Mouse (Mus musculus) embryonic facial prominence, embryonic 12.5 days (tissue): ENCODE results near the gene Birc7. TPM values are rescaled to one million over a fixed set of nuclear protein-coding genes. Genes with fewer than 3 reads are reported as not detected.

Experiments
- ATAC-seq: fragments of 200-750 bp; cut with Nextera tagmentation; 2 replicates; pipeline ENCODE4 v1.8.0; 2017; ENCODE audit not compliant: insufficient number of reproducible peaks, insufficient read depth, low FRiP score, low TSS enrichment
- H3K27ac ChIP-seq: fragments of 300-500 bp; sonication (generic); 2 replicates; pipeline ENCODE4 v1.5.1; 2016; ENCODE audit warnings: mild to moderate bottlenecking
- H3K27me3 ChIP-seq: fragments of 300-500 bp; sonication (generic); 2 replicates; pipeline ENCODE4 v1.6.1; 2016; ENCODE audit warnings: mild to moderate bottlenecking, moderate library complexity
- H3K36me3 ChIP-seq: fragments of 300-500 bp; sonication (generic); 2 replicates; pipeline ENCODE4 v1.6.1; 2016; ENCODE audit warnings: mild to moderate bottlenecking
- H3K4me1 ChIP-seq: fragments of 300-500 bp; sonication (generic); 2 replicates; pipeline ENCODE4 v1.6.1; 2016
- H3K4me2 ChIP-seq: fragments of 300-500 bp; sonication (generic); replicated peaks from 2 replicates; pipeline ENCODE4 v1.6.1; 2016; ENCODE audit warnings: mild to moderate bottlenecking, moderate library complexity
- H3K4me3 ChIP-seq: fragments of 300-500 bp; sonication (generic); 2 replicates; pipeline ENCODE4 v1.5.1; 2016; ENCODE audit warnings: mild to moderate bottlenecking
- H3K9ac ChIP-seq: fragments of 300-500 bp; sonication (generic); 2 replicates; pipeline ENCODE4 v1.6.1; 2016; ENCODE audit warnings: mild to moderate bottlenecking, moderate library complexity
- H3K9me3 ChIP-seq: fragments of 300-500 bp; sonication (generic); 2 replicates; pipeline ENCODE4 v1.6.1; 2016; ENCODE audit warnings: mild to moderate bottlenecking, moderate library complexity
- WGBS: fragments of 180-500 bp; shearing (Covaris S2); methylation state at CpG from one replicate; pipeline ENCODE4 v1.1.7; 2016; 5-methylcytosine and 5-hydroxymethylcytosine counted together
- polyA plus RNA-seq: library from polyadenylated mRNA; unstranded; fragments of >200 nt; fragmentation: Nextera tagmentation; extraction: Ambion mirVana; gene quantifications from 2 replicates; pipeline ENCODE4 v1.2.1, GENCODE M21; 2016

The Birc7 gene
- polyA plus RNA-seq, 1 experiment from 2014 or later, result not detected

GRCm38 (mm10) chr2:180954061-180955047 lies 25.5 kb downstream of the Birc7 start, which contains the start of gene Nkain4:
Gene Nkain4 (minus strand): TSS chr2:180954699.
- ATAC-seq, result peak; percentile 91
- Histone ChIP-seq H3K9me3 (no peaks in the 10 kb centered on the region), H3K36me3 (no peaks in the 10 kb centered on the region), H3K9ac (peak within 1 kb of the TSS; percentile 69), H3K4me1 (peaks cover 18% of the 10 kb centered on the region), H3K4me3 (peak within 1 kb of the TSS; percentile 58), H3K4me2 (peak within 1 kb of the TSS; percentile 94), H3K27ac (peak within 1 kb of the TSS; percentile 87), H3K27me3 (peaks cover 20% of the 10 kb centered on the region)
- WGBS, result under 1% methylated on average over 51 of the region's 52 CpGs

GRCm38 (mm10) chr2:180959605-180960004 lies 30.8 kb downstream of the Birc7 start:
- peaks cover 5% of the 10 kb centered on the region for H3K27me3 ChIP-seq
- H3K9me3 ChIP-seq, result no peaks in the 10 kb centered on the region
- no peaks in the 10 kb centered on the region for H3K36me3 ChIP-seq
- no peak overlapping the region for H3K4me2 ChIP-seq
- no peak overlapping the region for H3K9ac ChIP-seq
- no peak for ATAC-seq
- 0 out of 2 replicates have a peak, but pooled peaks cover 3% of the 10 kb centered on the region for H3K4me1 ChIP-seq
- H3K27ac ChIP-seq, result no peak overlapping the region
- WGBS, result 73% methylated on average over 7 of the region's 7 CpGs
- H3K4me3 ChIP-seq, result no peak overlapping the region

GRCm38 (mm10) chr2:180960187-180960586 lies 31.4 kb downstream of the Birc7 start:
- Histone ChIP-seq H3K36me3 (no peaks in the 10 kb centered on the region), H3K9ac (no peak overlapping the region), H3K27me3 (peaks cover 5% of the 10 kb centered on the region), H3K4me2 (no peak overlapping the region), H3K9me3 (no peaks in the 10 kb centered on the region), H3K4me1 (no peaks in the 10 kb centered on the region), H3K27ac (no peak overlapping the region), H3K4me3 (no peak overlapping the region)
- no peak for ATAC-seq
- 78% methylated on average over 3 of the region's 3 CpGs for WGBS

DNA sequence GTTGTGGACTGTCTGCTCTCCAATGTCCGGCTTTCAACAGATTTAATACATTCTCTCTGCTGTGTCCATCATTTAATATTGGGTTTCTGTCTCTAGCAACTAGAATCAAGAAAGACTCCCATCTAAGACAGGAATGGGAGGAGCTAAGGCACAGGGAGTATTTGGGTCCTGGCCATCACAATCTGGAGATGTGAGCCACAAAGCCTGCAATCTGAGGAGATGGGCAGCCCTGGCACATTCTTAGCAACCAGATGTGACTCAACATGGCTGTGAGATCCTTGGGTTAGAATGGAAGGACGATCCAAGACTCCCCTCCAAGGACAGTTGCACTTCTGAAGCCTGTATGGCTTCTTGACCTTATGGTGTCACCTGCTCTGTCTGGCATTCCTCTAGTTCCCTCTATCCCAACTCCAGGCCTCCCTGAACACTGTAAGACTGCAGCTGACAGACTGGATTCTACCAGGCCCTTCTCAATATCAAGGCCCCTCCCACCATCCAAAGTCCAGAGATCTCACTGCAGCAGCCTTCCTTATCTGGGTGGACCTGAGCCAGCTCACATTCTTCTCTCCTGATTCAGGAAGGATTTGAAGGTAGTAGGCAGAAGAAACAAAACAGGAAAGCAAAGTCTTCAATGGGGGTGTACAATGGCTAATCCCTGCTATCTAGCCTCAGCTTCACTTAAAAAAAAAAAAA lies 33.9 kb downstream of the Birc7 start:
- no peaks in the 10 kb centered on the region; the same call in 1 of the 2 replicates for H3K4me1 ChIP-seq
- H3K36me3 ChIP-seq, result no peaks in the 10 kb centered on the region
- no peak overlapping the region for H3K4me2 ChIP-seq
- 64% methylated on average over 2 of the region's 2 CpGs for WGBS
- H3K27ac ChIP-seq, result no peak overlapping the region
- H3K9me3 ChIP-seq, result no peaks in the 10 kb centered on the region
- no peak overlapping the region for H3K9ac ChIP-seq
- H3K27me3 ChIP-seq, result no peaks in the 10 kb centered on the region
- ATAC-seq, result no peak
- no peak overlapping the region for H3K4me3 ChIP-seq

DNA sequence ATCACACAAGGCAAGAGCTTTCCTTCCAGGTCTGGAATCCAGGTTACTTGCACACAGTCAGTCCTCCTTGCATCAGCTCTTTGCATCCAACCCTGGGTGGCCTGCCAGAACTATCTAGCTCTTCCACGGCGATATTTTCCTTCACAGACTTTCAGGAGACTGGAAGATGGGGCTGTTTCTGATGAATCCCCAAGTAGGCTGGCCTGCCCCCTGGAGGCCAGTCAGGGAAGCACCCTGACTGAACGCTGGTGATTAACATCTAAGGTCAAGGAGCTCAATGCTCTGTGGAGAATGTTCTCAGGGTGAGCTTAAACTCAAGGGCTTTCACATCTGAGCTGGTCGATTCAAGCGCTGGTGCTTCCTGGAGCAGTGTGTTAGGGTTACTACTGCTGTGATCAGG lies 35.1 kb downstream of the Birc7 start:
- Histone ChIP-seq H3K36me3 (0 out of 2 replicates have a peak, but pooled peaks cover 3% of the 10 kb centered on the region), H3K4me2 (no peak overlapping the region), H3K9ac (no peak overlapping the region), H3K9me3 (no peaks in the 10 kb centered on the region), H3K27me3 (no peaks in the 10 kb centered on the region), H3K4me3 (no peak overlapping the region), H3K27ac (no peak overlapping the region), H3K4me1 (peaks cover 10% of the 10 kb centered on the region; the same call in 1 of the 2 replicates)
- no peak for ATAC-seq
- 3% methylated on average over 5 of the region's 5 CpGs for WGBS

DNA sequence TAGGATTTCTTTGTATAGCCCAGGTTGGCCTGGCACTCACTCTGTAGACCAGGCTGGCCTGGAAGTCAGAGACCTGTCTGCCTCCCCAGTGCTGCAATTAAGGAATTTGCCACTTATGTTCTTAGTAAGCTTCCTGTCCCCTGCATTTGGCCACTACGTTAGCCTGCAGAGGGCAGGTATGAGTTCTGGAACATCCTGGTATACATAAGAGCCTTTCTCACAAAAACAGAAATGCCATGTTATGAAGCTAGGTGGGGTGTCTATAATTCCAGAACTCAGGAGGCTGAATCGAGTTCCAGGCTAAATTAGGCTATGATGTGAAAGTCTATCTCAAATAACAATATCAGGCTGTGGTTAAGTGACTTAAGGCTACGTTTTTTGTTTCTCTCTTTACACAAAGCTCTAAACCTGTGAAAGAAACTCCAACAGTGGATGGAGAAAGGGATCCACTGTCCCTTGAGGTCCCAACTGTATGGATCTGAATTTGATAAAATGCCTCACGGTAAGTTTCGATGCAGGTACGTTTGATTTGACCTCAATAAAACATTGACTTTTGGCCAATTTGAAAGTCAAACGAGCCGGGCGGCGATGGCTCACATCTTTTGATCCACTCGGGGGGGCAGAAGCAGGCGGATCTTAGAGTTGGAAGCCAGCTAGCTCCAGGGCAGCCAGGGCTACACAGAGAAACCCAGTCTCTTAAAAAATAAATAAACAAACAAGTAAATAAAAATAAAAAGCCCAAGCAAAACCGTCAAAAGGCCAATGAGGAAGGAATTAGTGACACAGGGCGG lies 37.5 kb downstream of the Birc7 start:
- H3K4me2 ChIP-seq, result peak overlapping the region; percentile 83
- no peaks in the 10 kb centered on the region for H3K27me3 ChIP-seq
- peak overlapping the region; percentile 76 for H3K4me3 ChIP-seq
- peak overlapping the region; percentile 77; the same call in 1 of the 2 replicates for H3K27ac ChIP-seq
- H3K36me3 ChIP-seq, result peaks cover 17% of the 10 kb centered on the region
- H3K9me3 ChIP-seq, result no peaks in the 10 kb centered on the region
- ATAC-seq, result no peak; the same call in 1 of the 2 replicates
- peak overlapping the region; percentile 87 for H3K9ac ChIP-seq
- 14% methylated on average over 14 of the region's 14 CpGs for WGBS
- H3K4me1 ChIP-seq, result peaks cover 12% of the 10 kb centered on the region; the same call in 1 of the 2 replicates

DNA sequence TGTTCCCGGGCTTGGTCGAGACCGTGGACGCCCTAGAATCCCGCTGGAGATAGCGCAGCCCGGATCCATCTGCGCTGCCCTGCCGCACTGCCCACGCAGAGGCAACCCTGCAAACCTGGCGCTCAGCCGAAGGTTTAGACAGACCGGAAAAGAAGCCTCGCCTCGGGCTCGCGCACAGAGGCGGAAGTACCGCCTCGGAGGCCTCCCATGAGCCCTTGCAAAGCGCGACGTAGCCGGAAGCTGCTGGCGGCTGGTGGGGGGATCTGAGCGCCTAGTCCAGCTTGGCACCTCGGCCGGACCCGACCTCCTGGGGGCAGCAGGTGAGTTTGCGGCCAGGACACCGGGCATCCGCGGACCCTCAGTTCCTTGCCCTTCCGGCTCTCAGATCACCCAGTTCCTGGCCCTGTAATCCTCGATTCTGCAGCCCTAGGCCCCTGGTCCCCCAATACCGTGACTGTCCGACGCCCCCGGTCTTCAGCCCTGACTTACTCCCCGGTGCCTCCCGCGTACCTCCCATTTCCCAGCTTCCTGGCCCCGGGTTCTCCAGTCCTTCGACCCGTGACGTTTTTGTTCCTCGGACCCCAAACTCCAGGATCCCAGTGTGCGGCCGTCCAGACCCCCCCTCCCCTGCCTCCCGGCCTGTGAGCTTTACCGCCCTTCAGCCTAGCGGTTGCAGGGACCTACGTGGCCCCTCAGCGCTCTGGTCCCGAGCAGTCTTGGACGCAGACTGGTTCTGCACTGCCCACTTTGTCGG lies 38.4 kb downstream of the Birc7 start, which contains the start of gene Arfgap1:
TSS of gene Arfgap1 (plus strand) at position 216 of the 754 bp plus-strand sequence.
- WGBS, result under 1% methylated on average over 57 of the region's 57 CpGs
- H3K9ac ChIP-seq, result peak within 1 kb of the TSS; percentile 87

GRCm38 (mm10) chr2:180981133-180981532 lies 52.3 kb downstream of the Birc7 start:
- H3K4me3 ChIP-seq, result no peak overlapping the region
- H3K36me3 ChIP-seq, result peaks cover 78% of the 10 kb centered on the region
- 82% methylated on average over 6 of the region's 6 CpGs for WGBS
- H3K9ac ChIP-seq, result no peak overlapping the region
- H3K4me2 ChIP-seq, result no peak overlapping the region
- no peak overlapping the region for H3K27ac ChIP-seq
- ATAC-seq, result no peak
- H3K4me1 ChIP-seq, result no peaks in the 10 kb centered on the region
- H3K27me3 ChIP-seq, result no peaks in the 10 kb centered on the region
- H3K9me3 ChIP-seq, result no peaks in the 10 kb centered on the region

More for the DNA sequence above, 38.4 kb downstream of the Birc7 start, which contains the start of gene Arfgap1:
- Histone ChIP-seq H3K27ac (peak within 1 kb of the TSS; percentile 77), H3K4me2 (peak within 1 kb of the TSS; percentile 83), H3K36me3 (peaks cover 26% of the 10 kb centered on the region), H3K9me3 (no peaks in the 10 kb centered on the region), H3K4me3 (peak within 1 kb of the TSS; percentile 76), H3K4me1 (peaks cover 12% of the 10 kb centered on the region; the same call in 1 of the 2 replicates), H3K27me3 (no peaks in the 10 kb centered on the region)
- peak; percentile 85 for ATAC-seq
